Mouse (Mus musculus): ENCODE data around the gene Galnt11. TPM values are rescaled to one million over a fixed set of nuclear protein-coding genes. Genes with fewer than 3 reads are reported as not detected.
"Not testable (repeated sequence)": the region's sequence is repeated elsewhere in the genome, so short reads cannot be mapped to it uniquely, and the experiment has no call there.

The Galnt11 gene
- polyA plus RNA-seq, 1 experiment from 2014 or later = 35.9 TPM

DNA sequence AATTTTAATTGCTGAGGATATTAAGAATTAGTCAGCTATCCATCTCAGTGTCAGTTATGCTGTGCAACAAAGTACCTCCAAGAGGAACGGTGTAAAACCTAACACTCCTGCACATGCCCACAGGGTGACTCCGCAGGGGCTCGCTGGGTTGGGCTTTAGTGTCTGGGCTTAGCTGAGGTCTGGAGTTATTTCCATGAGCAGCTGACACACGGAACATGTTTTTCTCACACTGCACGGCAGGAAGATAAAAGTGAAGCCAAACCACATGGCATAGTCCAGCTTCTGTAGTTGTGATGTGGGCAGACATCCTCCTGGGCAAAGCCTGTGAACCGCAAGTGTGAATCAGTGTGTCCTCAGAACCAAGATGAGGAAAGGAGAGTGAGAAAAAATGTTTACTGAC lies 6.7 kb upstream of the Galnt11 start:
- WGBS = 79% methylated on average over 6 of the region's 6 CpGs
- Histone ChIP-seq H3K27ac (no peak overlapping the region), H3K4me1 (replicated peaks) (no peaks in the 10 kb centered on the region), H3K9ac (no peak overlapping the region), H3K4me2 (replicated peaks) (no peak overlapping the region), H3K27me3 (replicated peaks) (no peaks in the 10 kb centered on the region), H3K36me3 (no peaks in the 10 kb centered on the region), H3K9me3 (no peaks in the 10 kb centered on the region), H3K4me3 (replicated peaks) (no peak overlapping the region)
- no peak for ATAC-seq

DNA sequence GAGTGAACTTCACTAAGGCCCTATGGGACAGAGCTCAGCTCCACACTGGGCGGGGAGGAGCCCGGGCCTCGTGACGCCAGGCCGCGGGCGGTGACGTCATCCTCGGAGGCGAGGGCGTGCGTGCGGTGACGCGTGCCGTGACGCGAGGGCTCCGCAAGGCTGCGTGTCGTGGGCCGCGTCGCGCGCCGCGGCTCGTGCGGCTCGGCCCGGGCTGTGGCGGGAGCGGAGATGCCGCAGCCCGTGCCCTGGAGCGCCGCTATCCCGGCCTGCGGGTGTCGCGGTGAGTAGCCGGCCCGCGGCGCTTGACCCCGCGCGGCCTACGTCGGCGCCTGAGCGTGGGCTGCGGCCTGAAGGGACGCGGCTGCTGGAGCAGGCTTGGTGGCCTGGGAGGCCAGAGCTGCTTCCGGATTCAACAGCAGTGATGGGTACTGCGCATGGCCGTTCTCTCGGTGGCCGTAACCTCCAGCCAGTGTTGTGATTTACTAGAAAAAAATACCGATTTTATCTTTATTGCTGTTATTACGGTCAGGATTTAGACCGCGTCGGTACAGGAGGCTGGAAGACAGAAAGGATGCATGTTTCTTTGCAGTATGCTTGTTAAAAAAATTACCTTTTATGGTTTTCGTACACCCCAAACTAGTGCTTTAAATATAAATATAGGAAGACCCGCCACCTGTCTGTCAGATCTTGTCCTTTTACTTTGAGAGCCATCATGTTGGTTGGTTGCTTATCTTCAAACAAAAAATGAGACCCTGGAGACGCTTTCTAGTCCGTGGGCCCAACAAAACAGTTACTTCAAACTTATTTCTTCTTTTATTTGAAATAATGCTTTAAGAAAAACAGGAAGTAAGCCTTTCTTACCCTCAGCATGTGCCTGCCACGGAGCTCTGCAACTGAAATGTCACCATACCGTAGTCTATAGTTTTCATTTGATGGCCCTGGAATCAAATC lies 1.3 kb downstream of the Galnt11 start, which contains the start of gene E130116L18Rik:
E130116L18Rik (minus strand) TSS at position 402 of the 951 bp plus-strand sequence.
- peaks cover 5% of the 10 kb centered on the region; the same call in 1 of the 2 replicates for H3K4me1 ChIP-seq (replicated peaks)
- H3K4me2 ChIP-seq (replicated peaks) = peak within 1 kb of the TSS; percentile 57
- H3K4me3 ChIP-seq (replicated peaks) = peak within 1 kb of the TSS; percentile 76
- peak within 1 kb of the TSS; percentile 84 for H3K9ac ChIP-seq
- no peaks in the 10 kb centered on the region for H3K27me3 ChIP-seq (replicated peaks)
- 2% methylated on average over 71 of the region's 72 CpGs for WGBS
- peak within 1 kb of the TSS; percentile 90 for H3K27ac ChIP-seq
- H3K36me3 ChIP-seq = no peaks in the 10 kb centered on the region
- no peaks in the 10 kb centered on the region for H3K9me3 ChIP-seq
- peak; percentile 99 for ATAC-seq

DNA sequence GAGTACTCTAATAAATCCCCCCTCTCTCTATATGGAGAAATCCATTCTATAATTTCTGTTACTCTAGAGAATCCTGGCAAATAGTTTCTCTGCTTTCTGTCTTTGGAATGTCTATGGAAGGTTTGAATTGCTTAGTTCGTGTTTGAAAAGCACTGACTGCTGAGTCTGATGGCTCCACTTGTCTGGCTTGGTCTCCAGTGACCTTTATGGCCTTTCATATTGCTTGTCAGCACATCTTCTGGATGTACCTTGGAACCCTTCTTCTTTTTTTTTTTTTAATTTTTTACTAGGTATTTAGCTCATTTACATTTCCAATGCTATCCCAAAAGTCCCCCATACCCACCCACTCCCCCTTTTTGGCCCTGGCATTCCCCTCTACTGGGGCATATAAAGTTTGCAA lies 2.7 kb downstream of the Galnt11 start:
- WGBS = 98% methylated on average over 1 of the region's 1 CpGs
- not testable (repeated sequence) for H3K27me3 ChIP-seq (replicated peaks); H3K4me3 ChIP-seq (replicated peaks); H3K9me3 ChIP-seq; ATAC-seq; H3K4me1 ChIP-seq (replicated peaks); H3K27ac ChIP-seq; H3K36me3 ChIP-seq; H3K9ac ChIP-seq; H3K4me2 ChIP-seq (replicated peaks)

DNA sequence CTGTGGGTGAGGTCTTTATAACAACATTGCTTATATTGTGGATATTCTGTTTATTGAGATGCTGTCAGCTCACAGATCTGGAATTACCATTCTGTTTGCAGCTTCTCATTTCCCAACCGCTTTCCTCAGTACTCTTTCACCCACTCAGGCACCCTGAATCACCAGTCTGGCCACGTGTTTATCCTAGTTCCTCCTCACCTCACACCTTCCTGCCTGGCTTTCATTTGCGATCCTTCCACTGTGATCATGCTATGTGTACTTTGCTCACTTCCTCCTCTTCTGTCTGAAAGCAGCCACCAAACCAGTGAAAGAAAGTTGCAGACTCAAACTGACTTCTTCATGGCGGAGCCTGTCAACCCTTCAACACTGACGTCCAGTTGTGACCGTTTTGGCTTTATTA lies 21.4 kb downstream of the Galnt11 start:
- WGBS = 81% methylated on average over 6 of the region's 6 CpGs
- peak; percentile 53; the same call in 1 of the 2 replicates for ATAC-seq
- Histone ChIP-seq H3K4me2 (replicated peaks) (no peak overlapping the region), H3K4me1 (replicated peaks) (no peaks in the 10 kb centered on the region), H3K36me3 (no peaks in the 10 kb centered on the region; the same call in 1 of the 2 replicates), H3K27ac (no peak overlapping the region), H3K9ac (no peak overlapping the region), H3K4me3 (replicated peaks) (no peak overlapping the region), H3K9me3 (no peaks in the 10 kb centered on the region), H3K27me3 (replicated peaks) (no peaks in the 10 kb centered on the region)

DNA sequence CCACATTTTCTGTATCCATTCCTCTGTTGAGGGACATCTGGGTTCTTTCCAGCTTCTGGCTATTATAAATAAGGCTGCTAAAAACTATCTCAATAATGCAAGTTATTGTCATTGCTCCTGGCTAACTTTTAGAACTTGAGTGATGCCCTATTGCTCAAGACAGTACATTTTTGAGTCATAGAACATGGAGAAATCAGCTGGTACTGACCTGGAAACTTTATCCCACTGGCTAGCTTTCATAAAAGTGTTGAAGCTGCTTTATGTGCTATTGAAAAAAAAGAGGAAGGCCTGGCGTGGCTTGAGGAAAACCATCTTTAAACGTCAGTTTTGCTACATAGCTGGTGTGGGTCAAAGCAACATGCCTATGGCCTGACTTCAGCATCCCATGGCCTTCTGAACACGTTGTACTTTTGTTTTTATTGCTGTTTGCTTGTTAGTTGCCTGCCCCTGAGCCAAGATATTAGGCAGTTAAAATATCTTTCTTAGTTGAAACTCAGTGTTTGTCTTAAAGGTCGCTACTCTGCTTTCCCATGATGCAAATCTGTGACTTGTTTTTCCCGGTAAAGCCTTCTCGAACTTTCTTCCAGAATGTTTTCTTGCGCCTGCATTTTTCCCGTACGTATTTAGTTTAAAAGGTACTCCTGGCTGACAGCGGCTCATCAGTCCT lies 24.2 kb downstream of the Galnt11 start:
- no peak for ATAC-seq
- Histone ChIP-seq H3K27me3 (replicated peaks) (no peaks in the 10 kb centered on the region), H3K9ac (no peak overlapping the region), H3K4me3 (replicated peaks) (no peak overlapping the region), H3K36me3 (peaks cover 5% of the 10 kb centered on the region; the same call in 1 of the 2 replicates), H3K9me3 (no peaks in the 10 kb centered on the region), H3K27ac (no peak overlapping the region), H3K4me2 (replicated peaks) (no peak overlapping the region), H3K4me1 (replicated peaks) (no peaks in the 10 kb centered on the region)
- 82% methylated on average over 10 of the region's 10 CpGs for WGBS

DNA sequence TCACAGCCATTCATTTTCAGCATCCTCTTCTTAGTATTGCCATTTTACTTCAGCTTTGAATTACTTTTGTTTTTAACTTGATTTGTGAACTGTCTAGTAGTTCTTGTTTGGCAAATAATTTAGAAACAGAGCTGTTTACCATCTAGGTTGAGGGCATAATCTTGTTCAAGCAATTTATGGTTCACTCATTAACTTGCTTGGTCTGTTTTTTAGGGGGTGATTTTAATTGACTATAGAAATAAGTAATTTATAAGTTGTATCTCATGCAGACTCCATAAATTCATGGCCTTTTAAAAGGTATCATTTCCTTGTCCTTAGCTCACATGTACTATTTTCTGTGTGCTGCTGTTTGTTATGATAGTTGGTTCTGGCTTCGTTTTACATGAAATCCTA lies 24.8 kb downstream of the Galnt11 start:
- WGBS = 65% methylated on average over 1 of the region's 1 CpGs
- no peaks in the 10 kb centered on the region for H3K27me3 ChIP-seq (replicated peaks)

DNA sequence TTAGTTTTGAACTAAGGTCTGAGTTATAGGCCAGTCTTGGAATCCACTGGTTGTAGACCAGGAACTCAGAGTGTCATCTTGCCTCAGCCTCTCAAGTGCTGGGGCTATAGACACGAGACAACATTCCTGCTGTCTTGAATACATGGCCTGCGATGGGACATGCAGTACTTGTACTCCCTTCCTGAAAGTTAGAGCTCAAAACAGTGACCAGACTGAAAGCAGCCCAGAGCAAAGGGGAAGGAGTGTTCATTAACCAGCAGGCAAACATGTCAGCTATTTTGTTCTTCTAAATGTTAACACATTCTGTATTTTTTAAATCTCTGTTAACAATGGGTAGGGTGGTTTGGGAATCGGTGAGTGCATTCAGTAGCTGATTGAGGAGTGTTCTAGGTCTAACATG lies 25.3 kb downstream of the Galnt11 start:
- H3K4me1 ChIP-seq (replicated peaks) = no peaks in the 10 kb centered on the region
- H3K4me3 ChIP-seq (replicated peaks) = no peak overlapping the region
- no peak overlapping the region for H3K9ac ChIP-seq
- H3K36me3 ChIP-seq = peaks cover 5% of the 10 kb centered on the region; the same call in 1 of the 2 replicates
- no peaks in the 10 kb centered on the region for H3K27me3 ChIP-seq (replicated peaks)
- H3K27ac ChIP-seq = no peak overlapping the region
- no peak for ATAC-seq
- 69% methylated on average over 3 of the region's 3 CpGs for WGBS
- no peak overlapping the region for H3K4me2 ChIP-seq (replicated peaks)
- H3K9me3 ChIP-seq = no peaks in the 10 kb centered on the region

More for the DNA sequence above, 24.8 kb downstream of the Galnt11 start:
- H3K27ac ChIP-seq = no peak overlapping the region
- ATAC-seq = no peak
- H3K4me3 ChIP-seq (replicated peaks) = no peak overlapping the region
- H3K9me3 ChIP-seq = no peaks in the 10 kb centered on the region
- H3K4me1 ChIP-seq (replicated peaks) = no peaks in the 10 kb centered on the region
- no peak overlapping the region for H3K4me2 ChIP-seq (replicated peaks)
- H3K36me3 ChIP-seq = peaks cover 5% of the 10 kb centered on the region; the same call in 1 of the 2 replicates
- H3K9ac ChIP-seq = no peak overlapping the region

DNA sequence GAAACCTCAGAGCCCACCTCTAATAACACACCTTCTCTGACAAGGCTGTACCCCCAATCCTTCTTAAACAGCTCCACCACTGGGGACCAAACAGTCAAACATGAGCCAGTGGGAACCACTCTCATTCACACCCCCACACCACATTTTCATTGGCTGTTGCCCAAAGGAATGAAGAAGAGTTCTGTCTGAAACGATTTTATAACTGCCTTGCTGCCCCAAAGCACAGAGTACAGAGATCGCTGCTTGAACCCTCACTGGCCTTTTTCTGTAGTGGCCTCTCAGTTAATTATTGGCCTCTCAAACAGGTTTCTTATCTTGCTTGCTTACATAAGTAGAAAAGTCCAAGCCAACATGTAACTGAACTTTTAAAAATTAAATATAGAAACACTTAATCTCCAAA lies 30.7 kb downstream of the Galnt11 start:
- Histone ChIP-seq H3K9me3 (no peaks in the 10 kb centered on the region), H3K36me3 (peaks cover 16% of the 10 kb centered on the region; the same call in 1 of the 2 replicates), H3K27me3 (replicated peaks) (no peaks in the 10 kb centered on the region), H3K4me2 (replicated peaks) (no peak overlapping the region), H3K4me3 (replicated peaks) (no peak overlapping the region), H3K4me1 (replicated peaks) (no peaks in the 10 kb centered on the region), H3K9ac (no peak overlapping the region), H3K27ac (peak overlapping the region; percentile 81)
- ATAC-seq = peak; percentile 92
- 58% methylated on average over 2 of the region's 2 CpGs for WGBS

DNA sequence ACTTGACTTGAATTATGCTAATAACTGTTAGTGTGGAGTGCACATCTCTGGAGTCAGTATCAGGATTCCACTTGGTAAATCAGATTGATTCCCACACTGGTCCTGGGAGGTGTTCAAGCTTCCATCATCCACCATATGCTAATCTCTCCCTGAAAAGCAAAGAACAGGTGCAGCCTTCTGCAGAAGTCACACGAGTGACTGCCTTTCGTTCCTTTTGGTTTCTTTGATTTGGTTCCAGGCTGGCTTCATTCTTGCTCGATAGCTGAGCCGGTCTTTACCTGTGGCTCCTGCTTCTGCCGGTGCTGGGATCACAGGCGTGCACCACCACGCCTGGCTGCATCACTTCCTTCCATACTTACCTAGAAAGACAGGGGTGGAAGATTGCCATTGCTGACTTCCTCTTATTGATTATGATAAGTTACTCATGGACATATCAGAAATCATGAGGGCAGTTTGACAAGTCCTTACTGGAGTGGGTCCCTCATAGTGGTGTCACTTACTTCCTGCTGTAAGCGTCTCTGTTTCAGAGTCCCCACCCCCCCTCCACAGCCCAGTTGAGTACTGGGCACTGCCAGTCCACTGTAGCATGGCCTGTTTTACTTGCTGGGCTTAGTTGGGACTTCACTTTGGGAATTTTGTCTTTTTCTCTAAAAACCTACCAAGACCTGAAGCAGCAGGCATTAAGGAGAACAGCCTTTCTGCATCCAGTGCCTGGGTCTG lies 31.3 kb downstream of the Galnt11 start:
- H3K4me3 ChIP-seq (replicated peaks) = no peak overlapping the region
- H3K27ac ChIP-seq = peak overlapping the region; percentile 77
- no peaks in the 10 kb centered on the region for H3K27me3 ChIP-seq (replicated peaks)
- no peaks in the 10 kb centered on the region for H3K9me3 ChIP-seq
- H3K36me3 ChIP-seq = peaks cover 19% of the 10 kb centered on the region; the same call in 1 of the 2 replicates
- peak; percentile 83 for ATAC-seq
- H3K9ac ChIP-seq = no peak overlapping the region
- H3K4me1 ChIP-seq (replicated peaks) = no peaks in the 10 kb centered on the region
- no peak overlapping the region for H3K4me2 ChIP-seq (replicated peaks)
- 66% methylated on average over 8 of the region's 8 CpGs for WGBS

DNA sequence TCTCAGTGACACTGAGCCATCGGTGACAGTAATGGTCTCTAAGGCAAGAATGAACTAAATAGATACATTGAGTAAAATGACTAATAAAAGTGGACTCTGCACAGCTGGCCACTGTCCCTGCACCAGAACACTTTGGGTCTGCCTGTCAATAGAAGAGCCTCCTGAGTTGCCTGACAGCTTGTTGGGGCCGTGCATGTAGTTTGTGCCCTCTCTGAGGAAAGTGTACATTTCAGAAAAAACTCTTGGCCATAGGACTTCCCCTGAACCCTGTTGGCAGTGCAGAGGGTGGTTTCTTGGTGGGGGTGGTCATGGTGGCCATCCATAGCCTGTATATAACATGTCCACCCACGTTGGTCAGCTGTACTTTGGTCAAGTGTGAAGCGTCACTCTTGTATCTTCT lies 32.8 kb downstream of the Galnt11 start:
- Histone ChIP-seq H3K36me3 (peaks cover 19% of the 10 kb centered on the region; the same call in 1 of the 2 replicates), H3K4me3 (replicated peaks) (no peak overlapping the region)

DNA sequence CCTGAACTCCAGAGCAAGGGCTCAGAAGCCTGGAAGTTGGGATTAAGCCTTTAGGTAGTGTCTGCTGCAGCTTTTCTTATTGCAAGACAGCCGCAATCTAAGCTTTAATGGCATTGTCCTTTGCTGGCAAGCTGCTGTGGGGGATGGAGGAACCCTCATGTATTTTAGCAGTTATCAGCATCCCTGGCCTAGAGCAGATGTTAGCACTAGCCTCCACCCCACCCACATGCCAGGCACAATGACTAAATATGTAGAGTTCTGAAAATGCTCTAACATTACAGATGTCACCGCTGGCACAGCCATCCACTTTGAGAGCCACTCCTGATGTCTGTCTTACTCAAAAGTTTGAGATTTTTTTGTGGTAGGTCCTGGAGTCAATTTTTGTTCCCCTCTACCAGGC lies 35.0 kb downstream of the Galnt11 start:
- Histone ChIP-seq H3K4me3 (replicated peaks) (no peak overlapping the region), H3K27me3 (replicated peaks) (no peaks in the 10 kb centered on the region), H3K27ac (no peak overlapping the region), H3K4me2 (replicated peaks) (no peak overlapping the region), H3K36me3 (peaks cover 14% of the 10 kb centered on the region; the same call in 1 of the 2 replicates), H3K9me3 (no peaks in the 10 kb centered on the region), H3K9ac (no peak overlapping the region), H3K4me1 (replicated peaks) (no peaks in the 10 kb centered on the region)
- WGBS = 84% methylated on average over 2 of the region's 2 CpGs
- ATAC-seq = no peak

More for the DNA sequence above, 32.8 kb downstream of the Galnt11 start:
- Histone ChIP-seq H3K9ac (no peak overlapping the region), H3K27ac (no peak overlapping the region), H3K9me3 (no peaks in the 10 kb centered on the region), H3K27me3 (replicated peaks) (no peaks in the 10 kb centered on the region), H3K4me1 (replicated peaks) (no peaks in the 10 kb centered on the region), H3K4me2 (replicated peaks) (no peak overlapping the region)
- 93% methylated on average over 4 of the region's 4 CpGs for WGBS
- ATAC-seq = no peak

DNA sequence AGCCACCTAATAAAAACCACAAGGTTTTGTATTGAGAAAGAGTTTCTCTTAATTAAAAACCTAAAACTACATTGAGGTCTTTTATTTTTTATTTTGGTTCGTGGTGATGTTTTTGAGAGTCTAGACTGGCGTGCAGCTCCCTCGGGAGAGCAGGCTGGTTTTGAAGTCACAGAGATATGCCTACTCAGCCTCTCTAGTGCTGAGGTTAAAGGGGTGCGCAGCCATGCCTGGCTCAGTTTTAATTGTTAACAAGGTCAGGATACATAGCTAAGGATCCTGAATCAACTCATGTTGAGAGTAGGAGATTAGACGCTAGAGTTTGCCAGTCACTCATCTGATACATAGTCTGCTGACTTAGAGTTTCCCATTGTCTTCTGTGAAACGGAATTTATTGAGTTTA lies 39.7 kb downstream of the Galnt11 start:
- Histone ChIP-seq H3K27ac (no peak overlapping the region), H3K9me3 (no peaks in the 10 kb centered on the region), H3K9ac (no peak overlapping the region), H3K4me3 (replicated peaks) (no peak overlapping the region), H3K27me3 (replicated peaks) (no peaks in the 10 kb centered on the region), H3K4me2 (replicated peaks) (no peak overlapping the region), H3K36me3 (peaks cover 16% of the 10 kb centered on the region), H3K4me1 (replicated peaks) (no peaks in the 10 kb centered on the region)
- ATAC-seq = no peak
- WGBS = 78% methylated on average over 6 of the region's 6 CpGs

Data from intestine, embryonic 15.5 days (tissue).